Mouse (Mus musculus) embryo, embryonic 11.5 days (tissue): Measurements from ENCODE around the gene B230217C12Rik.

Source experiments
- DNase-seq: peaks from one replicate; pipeline ENCODE4 v3.0.0-alpha.2; 2012; ENCODE audit warnings: low read depth, low spot score

B230217C12Rik gene

DNA sequence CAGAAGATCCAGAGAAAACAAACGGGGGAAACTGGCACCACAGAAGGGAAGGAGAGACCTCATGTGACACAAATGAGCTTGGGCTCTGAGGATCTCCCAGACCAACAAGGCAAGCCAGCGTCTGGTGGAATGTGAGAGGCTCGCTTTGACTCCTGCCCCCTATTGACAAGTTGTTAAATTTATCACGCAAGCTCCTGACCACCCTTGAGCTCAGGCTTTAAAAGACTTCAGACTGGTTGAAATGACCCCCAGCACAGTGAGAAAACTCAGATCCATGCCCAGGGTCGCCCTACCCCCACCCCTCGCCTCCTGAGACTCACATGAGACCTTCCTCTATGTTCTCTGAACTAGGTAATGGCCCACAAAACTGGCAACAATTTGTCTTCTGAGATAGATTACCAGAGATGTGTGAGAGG is at the start of gene B230217C12Rik:
Gene B230217C12Rik, plus strand, starts transcription at position 242 of the 416 bp plus-strand sequence.
- no peak for DNase-seq

DNA sequence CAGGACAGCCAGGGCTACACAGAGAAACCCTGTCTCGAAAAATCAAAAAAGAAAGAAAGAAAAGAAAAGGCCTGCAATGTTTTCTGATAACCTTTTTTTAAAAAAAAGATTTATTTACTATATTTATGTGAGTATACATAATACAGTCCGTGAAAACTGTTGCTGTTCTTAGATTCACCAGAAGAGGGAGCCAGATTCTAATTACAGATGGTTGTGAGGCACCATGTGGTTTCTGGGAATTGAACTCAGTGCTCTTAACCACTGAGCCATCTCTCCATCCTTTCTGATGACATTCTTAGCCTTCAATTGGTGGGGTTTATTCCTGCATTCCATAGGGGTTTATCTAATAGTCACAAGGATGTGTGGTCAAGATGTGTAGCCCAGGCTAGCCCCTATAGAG is 47.4 kb upstream of the B230217C12Rik start:
- DNase-seq, result no peak

DNA sequence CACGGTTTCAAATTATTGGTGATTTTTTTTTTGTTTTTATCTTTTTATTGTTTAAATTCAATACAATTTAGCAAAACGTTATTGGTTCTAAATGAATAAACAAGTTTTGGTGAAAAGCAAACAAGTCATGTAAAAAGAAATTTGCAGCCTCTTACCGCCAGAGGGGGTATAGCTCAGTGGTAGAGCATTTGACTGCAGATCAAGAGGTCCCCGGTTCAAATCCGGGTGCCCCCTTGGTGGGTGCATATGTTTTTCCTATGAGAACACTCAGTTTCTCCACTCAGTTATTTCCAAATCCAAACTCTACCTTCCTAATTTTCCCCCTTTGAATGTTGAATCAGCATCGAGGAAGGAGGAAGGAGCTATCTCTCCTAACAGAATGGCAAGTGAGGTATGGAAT is 43.7 kb upstream of the B230217C12Rik start:
- DNase-seq, result no peak

DNA sequence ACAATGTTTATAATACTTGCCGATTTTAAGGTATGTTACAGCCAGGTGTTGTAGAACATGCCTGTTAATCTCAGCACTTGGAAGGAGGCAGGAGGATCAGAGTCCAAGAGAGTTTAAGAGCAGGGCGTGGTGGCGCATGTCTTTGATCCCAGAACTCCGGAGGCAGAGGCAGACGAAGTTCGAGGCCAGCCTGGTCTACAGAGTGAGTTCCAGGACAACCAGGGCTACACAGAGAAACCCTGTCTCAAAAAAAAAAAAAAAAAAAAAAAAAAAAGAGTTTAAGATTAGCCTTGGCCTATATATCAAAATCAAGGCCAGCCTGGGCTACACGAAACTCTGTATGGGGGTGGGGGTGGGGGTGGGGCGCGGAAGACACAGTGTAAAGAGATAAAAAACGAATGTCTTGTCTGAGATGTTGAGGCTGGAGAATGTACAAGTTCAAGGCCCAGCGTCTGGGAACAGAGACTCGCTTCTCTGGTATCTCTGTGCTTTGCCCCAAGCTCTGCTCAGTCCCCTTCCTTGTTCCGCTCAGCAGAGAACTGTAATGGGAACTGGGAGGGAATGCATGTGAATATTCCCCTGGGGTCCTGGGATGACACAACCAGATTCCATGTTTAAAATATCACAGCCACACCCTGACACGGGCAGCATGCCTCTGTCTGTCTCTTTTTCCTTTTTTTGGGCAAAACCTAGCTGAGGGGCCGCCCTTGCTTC is 43.1 kb upstream of the B230217C12Rik start:
- DNase-seq, result no peak

DNA sequence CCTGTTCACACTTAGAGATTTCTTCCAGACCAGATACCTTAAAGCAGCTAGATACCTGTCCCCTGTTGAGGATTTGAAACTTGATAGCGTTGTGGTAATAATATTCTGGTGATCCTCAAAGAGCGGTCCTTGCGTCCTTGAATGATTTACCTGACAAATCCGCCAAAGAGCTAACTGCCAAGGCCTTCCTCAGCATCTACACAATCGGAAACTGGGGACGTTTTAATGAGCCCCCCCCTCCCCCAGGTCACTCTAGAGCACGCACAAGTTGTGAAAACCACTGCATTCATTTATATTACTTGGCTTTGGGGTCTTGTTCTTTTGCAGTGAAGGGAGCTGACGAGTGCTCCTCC is 42.5 kb upstream of the B230217C12Rik start:
- DNase-seq, result no peak

DNA sequence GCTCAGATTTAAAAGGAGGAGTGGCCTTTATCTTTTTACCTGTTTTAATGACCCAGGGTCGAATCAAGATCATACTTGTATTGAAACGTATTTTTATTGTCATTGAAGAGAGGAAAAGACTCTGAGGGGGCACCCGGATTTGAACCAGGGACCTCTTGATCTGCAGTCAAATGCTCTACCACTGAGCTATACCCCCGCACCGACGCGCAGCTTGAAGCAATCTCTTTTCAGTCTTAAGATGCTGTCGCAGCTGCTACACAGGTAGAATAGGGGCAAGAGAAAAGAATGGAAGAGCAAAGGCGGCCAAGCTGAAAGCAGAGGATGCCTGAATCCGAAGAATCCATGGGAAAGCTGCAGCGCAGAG is 41.8 kb upstream of the B230217C12Rik start, which contains the start of gene Lasp1:
Gene Lasp1, plus strand, starts transcription at position 219 of the 364 bp plus-strand sequence.
- DNase-seq, result peak; percentile 78

DNA sequence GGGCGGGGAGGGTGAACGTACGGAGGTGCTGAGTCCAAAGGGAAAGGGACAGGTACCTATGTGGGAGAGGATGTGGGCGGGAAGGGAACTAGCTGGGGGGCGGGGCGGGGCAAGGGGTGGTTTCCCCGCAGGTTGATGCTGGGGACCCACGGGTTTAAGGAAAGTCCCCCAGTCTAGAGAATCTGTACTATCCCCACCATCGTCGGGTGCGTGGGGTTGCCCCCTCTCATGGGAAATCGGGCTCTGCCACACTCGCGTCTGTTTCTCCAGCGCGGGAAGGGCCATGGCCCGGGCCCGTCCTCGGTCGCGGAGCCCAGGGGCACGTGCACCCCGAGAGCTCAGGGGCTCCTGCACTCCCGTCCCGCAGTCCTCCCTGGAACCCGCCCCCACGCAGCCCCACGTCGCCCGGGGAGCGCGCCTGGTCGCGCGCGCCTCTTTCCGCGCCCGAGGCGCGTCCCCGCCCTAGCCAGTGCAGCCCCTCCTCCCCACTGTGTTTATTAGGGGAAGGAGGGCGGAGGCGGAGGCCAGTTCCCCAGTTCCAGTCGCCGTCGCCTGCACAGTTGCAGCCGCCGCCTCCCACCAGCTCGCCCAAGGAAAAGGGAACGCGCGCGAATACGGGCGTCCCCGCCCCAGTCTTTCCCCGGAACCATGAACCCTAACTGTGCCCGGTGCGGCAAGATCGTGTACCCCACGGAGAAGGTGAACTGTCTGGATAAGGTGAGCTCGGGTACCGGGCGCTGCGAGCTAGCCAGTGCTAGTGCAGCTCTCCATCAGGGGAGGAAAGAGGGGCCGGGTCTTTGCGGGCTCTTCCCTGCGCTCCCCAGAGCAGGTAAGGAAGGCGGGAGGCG is 41.2 kb upstream of the B230217C12Rik start:
- peak; percentile 65 for DNase-seq

DNA sequence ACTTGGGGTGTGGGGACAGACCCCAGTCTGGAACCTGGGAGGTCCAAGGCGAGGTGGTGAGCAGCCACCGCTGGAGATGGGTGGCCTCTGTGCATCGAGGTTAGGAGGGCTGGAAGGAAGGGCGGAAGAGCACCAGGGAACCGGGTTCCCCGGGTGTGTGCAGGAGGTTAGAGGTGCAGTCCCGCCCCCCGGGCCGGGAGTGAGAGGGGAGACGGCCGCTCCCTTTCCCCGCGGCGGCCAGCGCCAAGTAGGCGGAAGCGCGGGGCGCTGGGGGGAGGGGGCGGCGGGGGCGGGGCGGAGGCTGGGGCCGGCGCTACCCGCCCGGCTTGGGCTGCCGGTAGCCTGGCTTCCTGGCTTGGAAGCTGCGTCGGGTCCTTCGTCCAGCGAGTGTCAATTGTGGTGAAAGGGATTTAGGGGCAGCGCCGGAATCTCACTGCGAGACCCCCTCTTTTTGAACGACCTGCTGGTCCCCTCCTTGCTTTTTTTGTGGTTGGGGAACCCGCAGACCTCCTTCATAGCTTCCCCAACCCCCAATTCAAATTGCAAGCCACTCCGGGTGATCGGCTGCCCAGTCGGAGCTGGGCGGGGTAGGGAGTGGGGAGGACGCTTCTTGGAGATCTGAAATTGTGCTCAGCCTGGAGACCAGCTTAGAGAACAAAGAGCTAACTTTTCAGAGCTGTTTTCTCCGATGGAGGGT is 40.4 kb upstream of the B230217C12Rik start:
- DNase-seq, result no peak

DNA sequence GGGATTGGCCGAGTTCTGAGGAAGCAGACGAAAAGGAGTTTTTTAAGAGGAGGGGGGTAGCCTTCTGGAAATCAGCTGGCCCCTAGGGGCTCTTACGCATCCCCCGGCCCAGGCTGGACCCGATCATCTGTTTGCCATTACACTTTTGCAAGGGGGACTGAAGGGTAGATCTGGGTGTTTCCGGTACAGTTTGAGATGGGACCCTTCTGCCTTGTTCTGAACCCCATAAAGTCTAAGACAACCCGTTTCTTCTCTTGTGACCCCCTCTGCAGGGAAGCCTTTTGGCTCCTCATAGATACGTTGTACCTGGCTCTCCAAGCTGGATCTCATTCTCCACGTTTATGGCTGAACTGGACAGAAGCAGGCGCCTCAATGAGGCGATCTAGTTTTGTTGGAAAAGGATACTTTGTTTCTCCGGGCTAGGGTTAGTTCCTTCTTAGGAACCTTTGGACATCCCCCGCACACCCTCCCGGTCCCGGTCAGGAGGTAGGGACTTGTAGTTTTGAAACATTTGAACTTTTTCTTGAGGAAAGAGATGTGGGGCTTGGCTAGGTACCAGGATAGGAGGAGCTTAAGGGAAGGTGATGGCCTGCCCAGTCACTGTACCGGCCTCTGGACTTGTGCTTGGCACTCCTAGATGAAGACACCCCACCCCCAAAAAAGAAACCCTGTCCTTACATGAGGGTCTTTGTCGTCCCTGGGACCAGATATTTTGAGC is 39.7 kb upstream of the B230217C12Rik start:
- DNase-seq, result no peak

DNA sequence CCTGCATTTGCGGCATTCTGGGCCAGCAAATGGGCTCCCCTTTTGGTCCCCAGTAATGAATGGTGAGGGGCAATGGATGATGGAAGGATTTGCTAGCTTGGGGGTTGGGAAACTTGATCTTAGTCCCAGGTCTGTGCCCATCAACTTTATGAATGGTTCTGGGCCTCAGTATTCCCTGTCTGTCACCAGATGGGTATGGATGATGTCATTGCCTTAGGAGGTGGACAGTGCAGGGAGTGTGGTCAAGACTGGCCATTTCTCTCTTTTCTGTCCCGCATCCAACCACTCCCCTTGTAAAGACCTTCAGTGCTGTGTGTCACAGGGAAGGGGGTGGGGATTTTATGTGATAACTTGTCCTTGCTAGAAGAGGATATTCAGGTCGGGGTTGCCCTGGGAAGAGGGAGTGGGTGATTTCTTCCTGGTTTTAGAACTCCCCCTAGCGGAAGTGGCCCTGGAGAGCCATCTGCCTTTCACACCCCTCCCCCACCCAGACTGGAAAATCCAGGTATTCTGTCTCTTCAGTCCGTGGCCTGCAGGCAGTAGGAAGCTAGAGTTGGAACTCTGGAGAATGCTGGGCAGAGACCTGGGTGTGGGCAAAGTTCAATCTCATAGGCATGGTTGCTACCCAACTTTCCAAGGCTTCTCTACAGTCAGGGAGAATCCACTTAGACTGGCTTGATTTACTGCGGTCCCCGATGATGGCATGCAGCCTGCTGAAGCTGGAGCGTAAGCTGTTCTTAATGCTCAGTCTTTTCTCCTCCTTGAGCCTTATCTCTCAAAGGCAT is 39.0 kb upstream of the B230217C12Rik start:
- DNase-seq, result no peak

DNA sequence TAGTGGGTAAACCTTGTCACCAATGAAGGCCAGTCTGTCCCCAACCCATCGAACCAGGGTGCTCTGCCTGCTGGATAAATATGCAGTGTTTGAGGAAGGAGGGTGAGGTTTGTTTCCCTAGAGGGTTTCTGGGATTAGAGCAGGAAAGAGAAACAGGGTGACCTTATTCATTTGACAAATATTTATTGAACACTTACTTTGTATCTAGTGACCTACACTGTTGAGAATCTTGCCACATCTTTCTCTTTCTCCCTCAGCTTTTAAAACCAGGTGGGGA is 38.4 kb upstream of the B230217C12Rik start:
- no peak for DNase-seq

DNA sequence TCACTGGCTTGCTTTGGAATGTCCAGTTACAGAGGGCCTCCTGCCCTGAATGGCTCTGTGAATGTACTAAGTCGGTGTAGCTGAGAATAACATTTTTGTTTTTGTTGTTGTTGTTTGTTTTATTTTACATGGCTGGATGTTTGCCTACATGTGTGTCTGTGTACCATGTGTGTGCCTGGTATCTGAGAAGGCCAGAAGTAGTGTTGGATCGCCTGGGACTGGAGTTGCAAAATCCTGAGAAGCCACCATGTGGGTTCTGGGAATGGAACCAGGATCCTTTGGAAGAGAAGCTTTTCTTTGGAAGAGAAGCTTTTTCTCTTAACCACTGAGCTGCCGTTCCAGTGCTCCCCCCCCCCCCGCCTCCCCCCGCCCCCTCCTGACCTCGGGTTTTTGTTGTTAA is 38.1 kb upstream of the B230217C12Rik start:
- DNase-seq, result no peak

DNA sequence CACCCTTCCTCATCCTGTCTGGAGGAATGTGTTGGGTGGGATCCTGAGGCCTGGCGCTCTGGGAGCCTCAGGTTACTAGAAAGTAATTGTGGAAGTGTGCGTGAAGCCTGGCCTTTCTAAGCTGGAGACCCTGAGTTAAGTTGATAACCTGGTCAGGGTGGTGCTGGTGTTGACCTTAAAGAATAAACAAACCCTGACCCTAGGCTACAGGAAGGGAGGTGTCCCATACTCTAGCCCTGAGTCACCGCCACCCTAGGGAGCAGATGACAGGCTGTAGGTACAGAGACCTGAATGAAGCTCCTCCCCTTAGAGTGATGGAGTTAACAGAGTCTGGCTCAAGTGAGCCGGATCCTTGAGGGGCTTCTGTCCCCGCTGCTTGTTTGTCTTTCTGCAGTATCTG is 36.7 kb upstream of the B230217C12Rik start:
- DNase-seq, result no peak

DNA sequence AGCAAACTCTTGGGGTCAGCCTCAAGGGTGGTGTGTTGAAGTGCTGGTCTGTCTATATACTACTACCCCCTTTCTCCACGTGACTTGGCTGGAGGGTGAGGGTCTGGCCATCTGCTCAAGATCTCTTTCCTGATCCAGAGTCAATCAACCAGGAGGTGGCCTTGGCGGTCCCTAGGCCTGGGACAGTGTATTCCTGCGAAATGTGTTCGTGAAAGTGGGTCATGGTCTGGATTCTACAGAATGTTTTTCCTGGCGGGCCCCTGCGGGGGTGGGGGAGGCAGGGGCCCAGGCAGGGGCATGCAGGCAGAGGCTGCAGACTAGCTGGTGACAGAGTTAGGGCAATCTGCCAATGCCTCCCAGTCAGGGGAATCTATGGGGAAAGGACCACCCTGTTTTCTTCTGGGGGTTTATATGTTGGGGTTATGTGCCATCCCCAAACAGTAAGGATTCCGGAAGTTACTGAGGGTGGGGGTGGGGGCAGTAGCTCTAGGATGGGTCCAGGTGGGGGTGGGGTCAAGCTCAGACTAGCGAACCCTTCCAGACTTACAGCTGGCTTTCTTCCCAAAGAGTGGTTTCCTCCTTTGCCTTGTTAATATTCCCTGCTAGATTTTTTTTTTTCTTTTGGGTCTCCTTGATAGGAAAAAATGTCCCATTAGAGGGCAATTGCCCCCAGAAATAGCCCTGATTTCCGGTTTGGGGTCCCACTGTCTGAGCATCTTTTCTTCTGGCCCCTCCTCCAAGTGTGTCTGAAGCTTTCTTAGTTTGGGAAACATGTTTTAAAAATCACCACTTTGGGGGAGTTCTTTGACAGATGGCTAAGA is 35.5 kb upstream of the B230217C12Rik start:
- no peak for DNase-seq

DNA sequence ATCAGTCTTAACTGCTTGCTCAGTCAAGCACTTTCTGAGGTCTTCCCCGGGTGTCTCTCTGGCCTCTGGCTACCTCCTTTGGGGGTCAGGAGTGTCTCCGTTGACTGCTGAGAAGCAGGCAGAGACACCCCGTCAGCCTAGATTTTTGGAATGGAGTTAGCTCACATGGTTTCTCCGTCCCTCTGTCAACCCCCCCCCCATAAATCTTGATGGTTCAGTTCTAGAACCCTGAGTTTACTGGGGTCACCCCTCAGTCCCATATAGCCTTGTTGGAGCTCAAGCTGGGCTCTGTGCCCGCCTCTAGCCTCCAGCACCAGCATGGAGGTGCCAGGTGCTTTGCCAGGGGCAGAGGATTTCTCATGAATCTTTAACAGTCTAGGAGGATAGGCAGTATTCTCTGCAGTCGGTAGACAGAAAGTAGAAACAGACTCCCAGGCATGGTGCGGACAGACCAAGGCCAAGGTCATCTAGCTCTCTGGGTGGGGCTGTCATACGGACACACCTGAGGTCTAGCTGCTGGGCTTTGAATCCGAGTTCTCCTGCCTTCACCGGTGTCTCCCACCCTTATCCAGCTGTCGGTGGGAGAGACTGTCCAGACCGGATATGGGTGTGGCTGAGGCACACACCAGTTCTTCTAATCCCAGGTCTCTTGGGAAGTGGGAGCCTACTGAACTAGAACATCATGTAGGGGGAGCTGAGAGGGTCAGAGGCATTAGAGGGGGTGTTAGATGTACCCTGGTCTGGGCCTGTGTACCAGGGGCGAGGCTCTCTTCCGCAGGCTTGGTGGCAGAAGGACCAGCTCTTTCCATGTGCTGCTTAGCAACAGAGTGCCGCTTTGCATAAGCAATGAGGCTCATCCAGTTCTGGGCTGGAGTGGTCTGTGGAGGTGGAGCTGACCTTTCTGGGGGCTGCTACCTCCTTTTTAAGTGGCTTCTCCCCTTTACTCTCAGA is 34.6 kb upstream of the B230217C12Rik start:
- no peak for DNase-seq

DNA sequence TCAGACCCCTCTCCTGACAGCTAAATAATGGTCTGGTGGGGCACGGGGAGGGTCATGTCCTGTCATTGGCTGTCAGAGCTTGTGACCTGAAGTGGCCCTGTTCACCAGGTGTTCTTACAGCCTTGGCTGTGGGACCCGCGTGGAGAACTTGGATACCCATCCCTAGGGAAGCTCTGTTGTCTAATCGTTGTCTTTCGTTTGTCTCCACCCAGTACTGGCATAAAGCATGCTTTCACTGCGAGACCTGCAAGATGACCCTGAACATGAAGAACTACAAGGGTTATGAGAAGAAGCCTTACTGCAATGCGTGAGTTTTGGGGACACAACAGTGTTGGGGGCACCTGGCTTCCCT is 34.0 kb upstream of the B230217C12Rik start:
- no peak for DNase-seq

DNA sequence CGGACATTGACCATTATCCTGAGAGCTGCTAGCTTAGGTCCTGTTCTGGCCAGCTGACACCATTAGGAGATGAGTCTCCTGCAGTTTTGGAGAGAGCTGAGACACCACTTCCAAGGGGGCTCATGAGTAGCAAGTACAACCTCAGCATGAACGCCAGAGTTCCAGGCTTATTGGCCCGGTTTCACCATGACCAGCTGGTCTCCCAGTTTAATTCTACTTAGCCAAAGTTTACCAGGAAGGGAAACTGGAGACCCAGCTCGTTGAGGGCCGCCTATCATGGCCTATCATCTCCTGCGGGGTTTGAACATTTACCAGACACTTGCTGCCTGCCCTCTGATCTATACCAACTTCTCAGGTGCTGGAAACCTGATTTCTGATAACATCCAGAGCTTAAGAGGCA is 33.0 kb upstream of the B230217C12Rik start:
- no peak for DNase-seq

DNA sequence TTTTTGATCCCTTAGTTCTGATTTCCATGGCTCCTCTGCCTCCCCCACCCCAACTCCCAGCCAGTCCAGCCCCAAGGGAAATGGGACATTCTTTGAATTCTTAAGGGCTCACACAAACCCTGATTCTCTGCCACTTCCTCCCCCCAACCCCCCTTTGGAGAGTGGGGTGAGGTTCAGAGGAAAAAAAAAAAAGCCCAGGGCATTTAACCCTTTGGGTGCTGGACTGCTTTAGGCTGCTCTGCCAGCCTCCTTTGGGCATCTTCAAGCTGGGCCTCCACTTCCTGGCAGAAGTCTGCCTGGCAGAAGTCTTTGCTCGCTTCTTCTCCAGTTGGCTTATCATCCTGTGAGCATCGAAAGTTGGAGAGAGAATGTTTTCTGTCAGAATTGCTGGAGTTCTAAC is 32.5 kb upstream of the B230217C12Rik start:
- DNase-seq, result no peak

DNA sequence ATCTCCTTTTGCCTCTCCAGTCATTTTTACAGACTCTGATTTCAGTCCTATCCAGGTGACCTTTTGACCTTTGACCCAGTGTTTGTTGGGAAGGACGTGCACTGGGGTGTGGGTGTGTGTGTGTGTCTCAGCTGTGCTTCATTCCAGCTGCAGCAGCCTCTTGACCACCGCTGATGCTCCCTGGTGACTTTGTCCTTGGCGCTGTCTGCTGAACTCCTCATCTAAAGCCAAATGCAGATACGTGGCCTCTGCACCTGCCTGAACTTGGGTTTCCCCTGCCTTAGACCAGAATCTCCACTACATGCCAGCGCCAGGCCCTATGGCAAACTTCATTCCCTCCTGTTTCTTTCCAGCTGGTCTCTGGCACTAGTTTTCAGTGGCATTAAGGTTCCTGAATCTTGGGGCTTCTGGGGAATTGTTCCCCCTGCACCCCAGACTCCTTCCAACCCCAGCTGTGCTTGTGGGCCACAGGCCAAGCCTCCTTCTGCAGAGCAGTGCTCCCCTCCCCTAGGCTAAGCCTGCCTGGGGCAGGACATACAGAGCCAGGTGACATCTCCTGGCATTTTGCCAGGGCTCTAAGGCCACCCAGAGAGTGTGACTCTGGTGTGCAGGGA is 31.9 kb upstream of the B230217C12Rik start:
- no peak for DNase-seq
